Mouse (Mus musculus) olfactory bulb, adult 2 months (tissue): Measurements from ENCODE around the gene Gadd45gip1.

Source experiments
- CTCF ChIP-seq: fragments of 200-500 bp; IDR thresholded peaks from 2 replicates; pipeline ENCODE4 v1.5.1; 2012; ENCODE audit warnings: low read depth, mild to moderate bottlenecking, low read length, moderate library complexity; ENCODE audit not compliant: insufficient read depth
- POLR2A ChIP-seq: fragments of 200-500 bp; IDR thresholded peaks from 2 replicates; pipeline ENCODE4 v1.6.1; 2012; ENCODE audit warnings: mild to moderate bottlenecking, low read depth, low read length, moderate library complexity; ENCODE audit not compliant: insufficient read depth

DNA sequence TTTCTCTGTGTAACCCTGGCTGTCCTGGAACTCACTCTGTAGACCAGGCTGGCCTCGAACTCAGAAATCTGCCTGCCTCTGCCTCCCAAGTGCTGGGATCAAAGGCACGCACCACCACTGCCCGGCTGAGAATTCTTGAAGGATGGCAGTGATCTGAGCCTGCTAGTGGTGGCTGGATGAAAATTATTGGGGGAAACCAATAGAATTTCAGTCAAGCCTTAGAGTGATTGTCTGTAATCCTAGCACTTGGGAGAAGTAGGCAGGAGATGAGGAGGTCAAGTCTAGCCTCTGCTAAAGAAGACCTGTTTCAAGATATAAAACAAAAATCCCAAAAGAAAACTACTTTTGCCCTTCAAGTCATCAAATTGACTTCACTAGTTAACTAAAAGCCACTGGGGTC is 25.1 kb downstream of the Gadd45gip1 start:
- TF ChIP-seq POLR2A (no peak), CTCF (no peak)
